30 mouse cellular contexts compared by ENCODE assay signal in genomic region chr19:38191446-38191845, GRCm38 (mm10). TPM values are rescaled to one million over a fixed set of nuclear protein-coding genes. Genes with fewer than 3 reads are reported as not detected.
DNase-seq lines count a peak whose midpoint lies in the region; ATAC-seq and TF ChIP-seq lines count a peak whose summit lies in the region.
"Had no signal": no experiment of that assay in that cellular context is flagged by ENCODE, and none has a peak within 500 bp of the region (broad histone marks: within the 10 kb centered on the region; RNA-seq: fewer than 3 reads in every experiment).

No protein-coding gene starts in this region.

- H3K4me2 ChIP-seq in liver, embryonic 14.5 days (ENCODE audit: low read depth), result no peak overlapping the region
- no peak overlapping the region for H3K4me2 ChIP-seq in hindbrain, embryonic 11.5 days (replicated peaks; ENCODE audit: low read depth, low read length)
- H3K4me2 ChIP-seq: embryonic facial prominence, embryonic 13.5 days; forebrain, embryonic 15.5 days; heart, embryonic 11.5 days; limb, embryonic 15.5 days had no signal

- ATAC-seq in liver, embryonic 14.5 days (ENCODE audit: insufficient read depth), result peak; percentile 51; the same call in 1 of the 2 replicates
- ATAC-seq in hindbrain, embryonic 11.5 days (ENCODE audit: low FRiP score), result no peak
- ATAC-seq: forebrain, embryonic 15.5 days; lung, postnatal 0 days had no signal

- no peaks in the 10 kb centered on the region for H3K27me3 ChIP-seq in liver, embryonic 14.5 days (ENCODE audit: control insufficient read depth, insufficient read depth, low read length)
- no peaks in the 10 kb centered on the region for H3K27me3 ChIP-seq in hindbrain, embryonic 11.5 days (ENCODE audit: control insufficient read depth, insufficient read depth, low read length)
- H3K27me3 ChIP-seq: embryonic facial prominence, embryonic 13.5 days; forebrain, embryonic 15.5 days; limb, embryonic 15.5 days had no signal

- no peaks in the 10 kb centered on the region for H3K9me3 ChIP-seq in liver, embryonic 14.5 days (ENCODE audit: control insufficient read depth, low read length)
- no peaks in the 10 kb centered on the region for H3K9me3 ChIP-seq in hindbrain, embryonic 11.5 days (ENCODE audit: control insufficient read depth, low read length)
- H3K9me3 ChIP-seq: embryonic facial prominence, embryonic 13.5 days; forebrain, embryonic 15.5 days; limb, embryonic 15.5 days had no signal

- no peak for TF ChIP-seq CTCF in liver, embryonic 14.5 days (IDR thresholded peaks at IDR 0.05; ENCODE audit: low read depth)

- no peaks in the 10 kb centered on the region; the same call in none of the 2 replicates for H3K36me3 ChIP-seq in liver, embryonic 14.5 days (replicated peaks; ENCODE audit: control insufficient read depth, insufficient read depth, low read depth)
- no peaks in the 10 kb centered on the region for H3K36me3 ChIP-seq in hindbrain, embryonic 11.5 days (ENCODE audit: control insufficient read depth, insufficient read depth, low read length)

- no peak overlapping the region for H3K27ac ChIP-seq in liver, embryonic 14.5 days
- no peak overlapping the region for H3K27ac ChIP-seq in hindbrain, embryonic 11.5 days (ENCODE audit: low read depth, low read length)
- H3K27ac ChIP-seq: embryonic facial prominence, embryonic 13.5 days; forebrain, embryonic 15.5 days; limb, embryonic 15.5 days; macrophage had no signal

- 0 out of 2 replicates have a peak, but pooled peaks have one; percentile 10 for TF ChIP-seq EP300 in liver, embryonic 14.5 days (IDR thresholded peaks at IDR 0.05; ENCODE audit: low read depth)

- no peak overlapping the region for H3K4me3 ChIP-seq in liver, embryonic 14.5 days (ENCODE audit: insufficient read depth in 1 of 2, low read depth in 2 of 2, low read length in 2 of 2)
- H3K4me3 ChIP-seq in hindbrain, embryonic 11.5 days (ENCODE audit: low read depth, low read length), result no peak overlapping the region
- H3K4me3 ChIP-seq: embryonic facial prominence, embryonic 13.5 days; erythroblast, embryonic 14.5 days; forebrain, embryonic 15.5 days; limb, embryonic 15.5 days had no signal

- intact Hi-C loops in left cerebral cortex, postnatal 14 days (cut with DNase I), result loop anchor here (10.0 kb wide), 1 partner anchor 137 kb away; the partner anchor contains the start of gene Cep55

- peak; percentile 9 for DNase-seq in kidney, adult 9 months
- no peak for DNase-seq in kidney, adult 18-20 months
- peak; percentile 13 for DNase-seq in large intestine, adult 2 months (ENCODE audit: low read depth, low spot score)
- peak; percentile 13 to 30 (median 28) for DNase-seq in liver, embryonic 14.5 days (ENCODE audit: low read depth in 3 of 3, low spot score in 3 of 3)
- no peak for DNase-seq in left cerebral cortex, postnatal 14 days (ENCODE audit: low spot score in 2 of 2)
- no peak for DNase-seq in urinary bladder, postnatal 36 days (ENCODE audit: low spot score in 2 of 2)
- no peak for DNase-seq in hindbrain, embryonic 11.5 days (ENCODE audit: low spot score)
- DNase-seq: adrenal gland, adult 8-10 months; cerebellum, adult 2 months; cerebellum, postnatal 25 days; embryo, embryonic 11 days; kidney, postnatal 36 days; left cerebral cortex, postnatal 4 days had no signal

- 29% methylated on average over 5 of the region's 5 CpGs for WGBS in large intestine, adult 2 months
- 59% methylated on average over 5 of the region's 5 CpGs for WGBS in liver, embryonic 14.5 days (ENCODE audit: insufficient replicate concordance)
- 93% methylated on average over 5 of the region's 5 CpGs for WGBS in hindbrain, embryonic 11.5 days

- H3K4me1 ChIP-seq in liver, embryonic 14.5 days (replicated peaks; ENCODE audit: control insufficient read depth in 2 of 2, insufficient read depth in 2 of 2, low read length in 1 of 2), result peaks cover 0 to 6% of the 10 kb centered on the region in 2 experiments; a peak in 2 of 4 replicates
- no peaks in the 10 kb centered on the region for H3K4me1 ChIP-seq in hindbrain, embryonic 11.5 days (replicated peaks; ENCODE audit: control insufficient read depth, insufficient read depth, low read length)
- H3K4me1 ChIP-seq: embryonic facial prominence, embryonic 13.5 days had no signal

- H3K9ac ChIP-seq in liver, embryonic 14.5 days (replicated peaks), result no peak overlapping the region
- H3K9ac ChIP-seq in hindbrain, embryonic 11.5 days (ENCODE audit: low read depth, low read length), result no peak overlapping the region
- H3K9ac ChIP-seq: embryonic facial prominence, embryonic 13.5 days; forebrain, embryonic 15.5 days; limb, embryonic 15.5 days had no signal

RNA-seq across cellular contexts. Expression of gene Fra10ac1, which starts 32.5 kb away (rescaled TPM):
- polyA plus RNA-seq in large intestine, adult 2 months (2012; rRNA removed), result 2.3 and 3.3 TPM in 2 replicates
- 4.0 and 8.7 TPM in 2 replicates for polyA plus RNA-seq in liver, embryonic 14.5 days (2012; rRNA removed)
- 10.6 and 12.1 TPM in 2 replicates for polyA plus RNA-seq in liver, embryonic 14.5 days (2014; fragmentation: Nextera tagmentation; extraction: Ambion mirVana)
- 10 to 100 TPM; 11.1 to 15.9 TPM for total RNA-seq in left cerebral cortex, postnatal 14 days (2021)
- 47.2 and 54.0 TPM in 2 replicates for polyA plus RNA-seq in hindbrain, embryonic 11.5 days (2014; fragmentation: Nextera tagmentation; extraction: Ambion mirVana)

RNA-seq across cellular contexts. Expression of gene Pde6c, which starts 58.9 kb away (rescaled TPM):
- polyA plus RNA-seq in large intestine, adult 2 months (2012; rRNA removed), result not detected in 2 replicates
- 2.1 and 4.1 TPM in 2 replicates for polyA plus RNA-seq in liver, embryonic 14.5 days (2012; rRNA removed)
- 4.2 TPM in 2 replicates for polyA plus RNA-seq in liver, embryonic 14.5 days (2014; fragmentation: Nextera tagmentation; extraction: Ambion mirVana)
- total RNA-seq in left cerebral cortex, postnatal 14 days (2021), result under 1 TPM; 0.53 to 0.87 TPM
- polyA plus RNA-seq in hindbrain, embryonic 11.5 days (2014; fragmentation: Nextera tagmentation; extraction: Ambion mirVana), result 0.24 TPM in 1 of 2 replicates, not detected in the other
- total RNA-seq: adrenal gland, adult 8-10 months; ES-E14; gastrocnemius, adult 8-10 months; granulocyte monocyte progenitor cell, adult 5-6 weeks; hematopoietic stem cell, adult 5-6 weeks; midbrain, postnatal 0 days had no signal
- polyA plus RNA-seq: embryonic facial prominence, embryonic 13.5 days; erythroblast, embryonic 14.5 days; heart, postnatal 0 days; kidney, embryonic 14.5 days; limb, embryonic 15.5 days; lung, postnatal 0 days; macrophage; neural tube, embryonic 14.5 days; small intestine, adult 2 months; urinary bladder, adult 2 months had no signal

Comparison
In these comparisons a context has a peak if more than half of its experiments do, and no peak if none do; other contexts are left out.
1. DNase-seq: peak in kidney, adult 9 months (single experiment), large intestine, adult 2 months (single experiment) and liver, embryonic 14.5 days (3 of 3); none in kidney, adult 18-20 months (single experiment), left cerebral cortex, postnatal 14 days (0 of 2), urinary bladder, postnatal 36 days (0 of 2) and hindbrain, embryonic 11.5 days (single experiment).